ENCODE assay signal across 10 mouse cellular contexts in genomic region chr3:129744803-129745202, GRCm38 (mm10). TPM values are rescaled to one million over a fixed set of nuclear protein-coding genes. Genes with fewer than 3 reads are reported as not detected.
DNase-seq lines count a peak whose midpoint lies in the region; ATAC-seq and TF ChIP-seq lines count a peak whose summit lies in the region.
"Had no signal": no experiment of that assay in that cellular context is flagged by ENCODE, and none has a peak within 500 bp of the region (broad histone marks: within the 10 kb centered on the region; RNA-seq: fewer than 3 reads in every experiment).

No protein-coding gene starts in this region.

- peak; percentile 24 to 42 for DNase-seq in heart, adult 2 months
- no peak for DNase-seq in heart, adult 9 months (ENCODE audit: low spot score in 2 of 2)
- DNase-seq in A20 (ENCODE audit: low read depth, low spot score) (peak; percentile 57), MEL-GATA-1-ER (ENCODE audit: extremely low read depth, low read depth) (peak; percentile 49), adipocyte (ENCODE audit: low spot score) (no peak)
- no peak for DNase-seq in right cerebral cortex, postnatal 25 days

- H3K27ac ChIP-seq in heart, adult 2 months, result no peak overlapping the region
- no peak overlapping the region for H3K27ac ChIP-seq in midbrain, embryonic 13.5 days
- H3K27ac ChIP-seq: limb, embryonic 15.5 days had no signal

- H3K4me1 ChIP-seq in heart, adult 2 months (ENCODE audit: control insufficient read depth, insufficient read depth, low read length), result no peaks in the 10 kb centered on the region
- no peaks in the 10 kb centered on the region for H3K4me1 ChIP-seq in midbrain, embryonic 13.5 days (replicated peaks)
- H3K4me1 ChIP-seq: limb, embryonic 15.5 days had no signal

- no peak for TF ChIP-seq EP300 in heart, adult 2 months (IDR thresholded peaks at IDR 0.05; ENCODE audit: insufficient read depth, low read depth, low read length)

- TF ChIP-seq POLR2A in heart, adult 2 months (IDR thresholded peaks at IDR 0.05; ENCODE audit: insufficient read depth, low read depth, low read length), result no peak

- TF ChIP-seq CTCF in heart, adult 2 months (IDR thresholded peaks at IDR 0.05), result peak; percentile 82

- peak; percentile 53 to 65; a peak in 2 of 4 replicates for ATAC-seq in hematopoietic stem cell, adult 5-6 weeks (replicated peaks in 1 of 2; ENCODE audit: insufficient read depth in 1 of 2, low FRiP score in 2 of 2, low TSS enrichment in 1 of 2, low read depth in 1 of 2, poor library complexity in 2 of 2, severe bottlenecking in 2 of 2)
- ATAC-seq in midbrain, embryonic 13.5 days, result peak; percentile 30; the same call in 1 of the 2 replicates

- H3K4me3 ChIP-seq in heart, adult 2 months, result no peak overlapping the region
- no peak overlapping the region for H3K4me3 ChIP-seq in midbrain, embryonic 13.5 days (replicated peaks)
- H3K4me3 ChIP-seq: limb, embryonic 15.5 days had no signal

- no peaks in the 10 kb centered on the region for H3K9me3 ChIP-seq in midbrain, embryonic 13.5 days
- H3K9me3 ChIP-seq: limb, embryonic 15.5 days had no signal

- WGBS in heart, adult 2 months, result 52% methylated on average over 8 of the region's 8 CpGs
- WGBS in midbrain, embryonic 13.5 days, result 53% methylated on average over 8 of the region's 8 CpGs

- intact Hi-C loops in heart, adult 2 months (cut with DNase I), result no loop called here

- no peaks in the 10 kb centered on the region for H3K36me3 ChIP-seq in heart, adult 2 months (ENCODE audit: control insufficient read depth, insufficient read depth, low read length)
- H3K36me3 ChIP-seq in midbrain, embryonic 13.5 days, result no peaks in the 10 kb centered on the region
- H3K36me3 ChIP-seq: limb, embryonic 15.5 days had no signal

- H3K4me2 ChIP-seq in midbrain, embryonic 13.5 days (replicated peaks), result no peak overlapping the region
- H3K4me2 ChIP-seq: limb, embryonic 15.5 days had no signal

- no peak overlapping the region for H3K9ac ChIP-seq in heart, adult 2 months (ENCODE audit: low read depth, low read length)
- no peak overlapping the region for H3K9ac ChIP-seq in midbrain, embryonic 13.5 days (replicated peaks)
- H3K9ac ChIP-seq: limb, embryonic 15.5 days had no signal

- H3K79me2 ChIP-seq in heart, adult 2 months (replicated peaks; ENCODE audit: control insufficient read depth, insufficient read depth, low read length), result no peaks in the 10 kb centered on the region

- no peaks in the 10 kb centered on the region for H3K27me3 ChIP-seq in heart, adult 2 months (ENCODE audit: control insufficient read depth, insufficient read depth, low read length)
- H3K27me3 ChIP-seq in midbrain, embryonic 13.5 days, result no peaks in the 10 kb centered on the region
- H3K27me3 ChIP-seq: limb, embryonic 15.5 days had no signal

RNA-seq across cellular contexts. Expression of gene Egf, which starts 10.3 kb away (rescaled TPM):
- 1 to 10 TPM; 1.3 to 3.1 TPM for total RNA-seq in heart, adult 2 months (2021)
- 5.4 and 12.9 TPM in 2 replicates for polyA plus RNA-seq in heart, adult 2 months (2012; rRNA removed)
- 0.94 and 1.8 TPM in 2 replicates for total RNA-seq in hematopoietic stem cell, adult 5-6 weeks (2017)
- 1.9 TPM in 2 replicates for polyA plus RNA-seq in midbrain, embryonic 13.5 days (2015; fragmentation: Nextera tagmentation; extraction: Ambion mirVana)

RNA-seq across cellular contexts. Expression of gene Lrit3, which starts 59.0 kb away (rescaled TPM):
- total RNA-seq in heart, adult 2 months (2021), result not detected
- not detected in 2 replicates for polyA plus RNA-seq in heart, adult 2 months (2012; rRNA removed)
- not detected in 2 replicates for total RNA-seq in hematopoietic stem cell, adult 5-6 weeks (2017)
- not detected in 2 replicates for polyA plus RNA-seq in midbrain, embryonic 13.5 days (2015; fragmentation: Nextera tagmentation; extraction: Ambion mirVana)
- polyA plus RNA-seq: limb, embryonic 15.5 days; stomach, embryonic 16.5 days had no signal

Comparison
In these comparisons a context has a peak if more than half of its experiments do, and no peak if none do; other contexts are left out.
1. DNase-seq: peak in heart, adult 2 months (2 of 2), A20 (single experiment) and MEL-GATA-1-ER (single experiment); none in heart, adult 9 months (0 of 2), adipocyte (single experiment) and right cerebral cortex, postnatal 25 days (single experiment).